Mouse (Mus musculus): Measurements from ENCODE around the gene Phykpl.

Phykpl gene

GRCm38 (mm10) chr11:51646751-51647667 is 62.5 kb downstream of the Phykpl start:
- no peaks in the 10 kb centered on the region for H3K27me3 ChIP-seq (ENCODE audit: insufficient read depth, low read length)
- peaks cover 84% of the 10 kb centered on the region for H3K4me1 ChIP-seq (replicated peaks; ENCODE audit: low read depth, low read length)
- peaks cover 71% of the 10 kb centered on the region for H3K36me3 ChIP-seq (ENCODE audit: insufficient read depth, low read length)
- peak overlapping the region; percentile 97 for H3K4me3 ChIP-seq (replicated peaks; ENCODE audit: low read length)
- TF ChIP-seq NANOG (IDR thresholded peaks at IDR 0.05; ENCODE audit: borderline replicate concordance, low read length) = no peak
- TF ChIP-seq POU5F1 (IDR thresholded peaks at IDR 0.05; ENCODE audit: borderline replicate concordance, low read length) = no peak
- TF ChIP-seq CTCF (conservative IDR thresholded peaks at IDR 0.05; ENCODE audit: low read length) = no peak
- H3K9me3 ChIP-seq (ENCODE audit: low read length) = no peaks in the 10 kb centered on the region

GRCm38 (mm10) chr11:51648566-51648965 is 64.0 kb downstream of the Phykpl start:
- Histone ChIP-seq H3K4me3 (replicated peaks; ENCODE audit: low read length) (peak overlapping the region; percentile 97), H3K9me3 (ENCODE audit: low read length) (no peaks in the 10 kb centered on the region), H3K27me3 (ENCODE audit: insufficient read depth, low read length) (no peaks in the 10 kb centered on the region), H3K36me3 (ENCODE audit: insufficient read depth, low read length) (peaks cover 71% of the 10 kb centered on the region), H3K4me1 (replicated peaks; ENCODE audit: low read depth, low read length) (peaks cover 84% of the 10 kb centered on the region)
- TF ChIP-seq POU5F1 (IDR thresholded peaks at IDR 0.05; ENCODE audit: borderline replicate concordance, low read length) (no peak), CTCF (conservative IDR thresholded peaks at IDR 0.05; ENCODE audit: low read length) (no peak), NANOG (IDR thresholded peaks at IDR 0.05; ENCODE audit: borderline replicate concordance, low read length) (no peak)

- no peak for TF ChIP-seq CTCF (conservative IDR thresholded peaks at IDR 0.05; ENCODE audit: low read length)
- H3K4me3 ChIP-seq (replicated peaks; ENCODE audit: low read length) = peak overlapping the region; percentile 97
- H3K27me3 ChIP-seq (ENCODE audit: insufficient read depth, low read length) = no peaks in the 10 kb centered on the region
- H3K9me3 ChIP-seq (ENCODE audit: low read length) = no peaks in the 10 kb centered on the region
- peaks cover 71% of the 10 kb centered on the region for H3K36me3 ChIP-seq (ENCODE audit: insufficient read depth, low read length)
- H3K4me1 ChIP-seq (replicated peaks; ENCODE audit: low read depth, low read length) = peaks cover 83% of the 10 kb centered on the region
These were observed 64.7 kb downstream of the Phykpl start for GRCm38 (mm10) chr11:51649111-51649888.

- TF ChIP-seq CTCF (conservative IDR thresholded peaks at IDR 0.05; ENCODE audit: low read length) (no peak), POU5F1 (IDR thresholded peaks at IDR 0.05; ENCODE audit: borderline replicate concordance, low read length) (no peak), NANOG (IDR thresholded peaks at IDR 0.05; ENCODE audit: borderline replicate concordance, low read length) (no peak)
- Histone ChIP-seq H3K27me3 (ENCODE audit: insufficient read depth, low read length) (no peaks in the 10 kb centered on the region), H3K4me3 (replicated peaks; ENCODE audit: low read length) (peak overlapping the region; percentile 97), H3K9me3 (ENCODE audit: low read length) (no peaks in the 10 kb centered on the region), H3K4me1 (replicated peaks; ENCODE audit: low read depth, low read length) (peaks cover 83% of the 10 kb centered on the region), H3K36me3 (ENCODE audit: insufficient read depth, low read length) (peaks cover 71% of the 10 kb centered on the region)
These were observed 65.3 kb downstream of the Phykpl start for GRCm38 (mm10) chr11:51649889-51650199.

- peak overlapping the region; percentile 97 for H3K4me3 ChIP-seq (replicated peaks; ENCODE audit: low read length)
- no peaks in the 10 kb centered on the region for H3K27me3 ChIP-seq (ENCODE audit: insufficient read depth, low read length)
- no peak for TF ChIP-seq CTCF (conservative IDR thresholded peaks at IDR 0.05; ENCODE audit: low read length)
- TF ChIP-seq NANOG (IDR thresholded peaks at IDR 0.05; ENCODE audit: borderline replicate concordance, low read length) = no peak
- no peak for TF ChIP-seq POU5F1 (IDR thresholded peaks at IDR 0.05; ENCODE audit: borderline replicate concordance, low read length)
- peaks cover 71% of the 10 kb centered on the region for H3K36me3 ChIP-seq (ENCODE audit: insufficient read depth, low read length)
- peaks cover 83% of the 10 kb centered on the region for H3K4me1 ChIP-seq (replicated peaks; ENCODE audit: low read depth, low read length)
- H3K9me3 ChIP-seq (ENCODE audit: low read length) = no peaks in the 10 kb centered on the region
These were observed 65.7 kb downstream of the Phykpl start for GRCm38 (mm10) chr11:51650261-51650660.

- peaks cover 82% of the 10 kb centered on the region for H3K4me1 ChIP-seq (replicated peaks; ENCODE audit: low read depth, low read length)
- no peaks in the 10 kb centered on the region for H3K9me3 ChIP-seq (ENCODE audit: low read length)
- H3K36me3 ChIP-seq (ENCODE audit: insufficient read depth, low read length) = peaks cover 71% of the 10 kb centered on the region
- TF ChIP-seq NANOG (IDR thresholded peaks at IDR 0.05; ENCODE audit: borderline replicate concordance, low read length) (no peak), CTCF (conservative IDR thresholded peaks at IDR 0.05; ENCODE audit: low read length) (no peak), POU5F1 (IDR thresholded peaks at IDR 0.05; ENCODE audit: borderline replicate concordance, low read length) (no peak)
- H3K4me3 ChIP-seq (replicated peaks; ENCODE audit: low read length) = peak within 1 kb of the TSS; percentile 97
- no peaks in the 10 kb centered on the region for H3K27me3 ChIP-seq (ENCODE audit: insufficient read depth, low read length)
These were observed 66.3 kb downstream of the Phykpl start, which contains the start of the genes N4bp3 and D930048N14Rik for GRCm38 (mm10) chr11:51650691-51651515. Gene N4bp3 (minus strand): TSS chr11:51650842. Gene D930048N14Rik (plus strand): TSS chr11:51650954.

GRCm38 (mm10) chr11:51652889-51653418 is 68.4 kb downstream of the Phykpl start:
- TF ChIP-seq POU5F1 (IDR thresholded peaks at IDR 0.05; ENCODE audit: borderline replicate concordance, low read length) (no peak), NANOG (IDR thresholded peaks at IDR 0.05; ENCODE audit: borderline replicate concordance, low read length) (no peak), CTCF (conservative IDR thresholded peaks at IDR 0.05; ENCODE audit: low read length) (no peak)
- no peaks in the 10 kb centered on the region for H3K27me3 ChIP-seq (ENCODE audit: insufficient read depth, low read length)
- H3K4me1 ChIP-seq (replicated peaks; ENCODE audit: low read depth, low read length) = peaks cover 82% of the 10 kb centered on the region
- no peaks in the 10 kb centered on the region for H3K9me3 ChIP-seq (ENCODE audit: low read length)
- peak overlapping the region; percentile 72 for H3K4me3 ChIP-seq (replicated peaks; ENCODE audit: low read length)
- H3K36me3 ChIP-seq (ENCODE audit: insufficient read depth, low read length) = peaks cover 73% of the 10 kb centered on the region
